Mouse (Mus musculus): ENCODE results near the gene Acacb. TPM values are rescaled to one million over a fixed set of nuclear protein-coding genes. Genes with fewer than 3 reads are reported as not detected.
A peak's percentile ranks its signal among the peaks of the same experiment; 100 is the strongest.

Acacb gene
- polyA plus RNA-seq, 1 experiment from 2014 or later = 3.2 TPM

GRCm38 (mm10) chr5:114116586-114116985 lies 29.7 kb upstream of the Acacb start:
- Histone ChIP-seq H3K27me3 (ENCODE audit: control insufficient read depth, insufficient read depth, low read length) (no peaks in the 10 kb centered on the region), H3K9me3 (replicated peaks; ENCODE audit: control insufficient read depth, low read length) (no peaks in the 10 kb centered on the region), H3K27ac (ENCODE audit: low read length) (no peak overlapping the region), H3K4me1 (ENCODE audit: control insufficient read depth, insufficient read depth, low read length) (no peaks in the 10 kb centered on the region), H3K4me2 (ENCODE audit: low read depth, low read length) (no peak overlapping the region), H3K36me3 (ENCODE audit: control insufficient read depth, insufficient read depth, low read length) (0 out of 2 replicates have a peak, but pooled peaks cover under 1% of the 10 kb centered on the region), H3K4me3 (replicated peaks; ENCODE audit: low read length) (no peak overlapping the region), H3K9ac (ENCODE audit: low read length) (no peak overlapping the region)
- no peak for ATAC-seq (ENCODE audit: insufficient read depth, low FRiP score)
- WGBS = 83% methylated on average over 7 of the region's 7 CpGs

- Histone ChIP-seq H3K4me1 (ENCODE audit: control insufficient read depth, insufficient read depth, low read length) (no peaks in the 10 kb centered on the region), H3K27ac (ENCODE audit: low read length) (no peak overlapping the region), H3K9ac (ENCODE audit: low read length) (no peak overlapping the region), H3K36me3 (ENCODE audit: control insufficient read depth, insufficient read depth, low read length) (peaks cover 4% of the 10 kb centered on the region; the same call in 1 of the 2 replicates), H3K9me3 (replicated peaks; ENCODE audit: control insufficient read depth, low read length) (no peaks in the 10 kb centered on the region), H3K4me3 (replicated peaks; ENCODE audit: low read length) (no peak overlapping the region), H3K27me3 (ENCODE audit: control insufficient read depth, insufficient read depth, low read length) (no peaks in the 10 kb centered on the region), H3K4me2 (ENCODE audit: low read depth, low read length) (no peak overlapping the region)
- no peak; the same call in 1 of the 2 replicates for ATAC-seq (ENCODE audit: insufficient read depth, low FRiP score)
- WGBS = 76% methylated on average over 4 of the region's 4 CpGs
Observed at GRCm38 (mm10) chr5:114119806-114120205, 26.5 kb upstream of the Acacb start.

GRCm38 (mm10) chr5:114126008-114126407 lies 20.3 kb upstream of the Acacb start:
- ATAC-seq (ENCODE audit: insufficient read depth, low FRiP score) = no peak
- Histone ChIP-seq H3K4me3 (replicated peaks; ENCODE audit: low read length) (no peak overlapping the region), H3K4me2 (ENCODE audit: low read depth, low read length) (no peak overlapping the region), H3K27ac (ENCODE audit: low read length) (no peak overlapping the region), H3K27me3 (ENCODE audit: control insufficient read depth, insufficient read depth, low read length) (no peaks in the 10 kb centered on the region), H3K4me1 (ENCODE audit: control insufficient read depth, insufficient read depth, low read length) (peaks cover 11% of the 10 kb centered on the region; the same call in 1 of the 2 replicates), H3K9ac (ENCODE audit: low read length) (no peak overlapping the region), H3K9me3 (replicated peaks; ENCODE audit: control insufficient read depth, low read length) (no peaks in the 10 kb centered on the region), H3K36me3 (ENCODE audit: control insufficient read depth, insufficient read depth, low read length) (peaks cover 4% of the 10 kb centered on the region; the same call in 1 of the 2 replicates)
- 92% methylated on average over 3 of the region's 3 CpGs for WGBS

GRCm38 (mm10) chr5:114126499-114127244 lies 19.7 kb upstream of the Acacb start:
- Histone ChIP-seq H3K4me1 (ENCODE audit: control insufficient read depth, insufficient read depth, low read length) (peaks cover 11% of the 10 kb centered on the region; the same call in 1 of the 2 replicates), H3K4me2 (ENCODE audit: low read depth, low read length) (peak overlapping the region; percentile 98; the same call in 1 of the 2 replicates), H3K27ac (ENCODE audit: low read length) (no peak overlapping the region), H3K27me3 (ENCODE audit: control insufficient read depth, insufficient read depth, low read length) (no peaks in the 10 kb centered on the region), H3K9ac (ENCODE audit: low read length) (no peak overlapping the region), H3K4me3 (replicated peaks; ENCODE audit: low read length) (peak overlapping the region; percentile 78; the same call in 1 of the 2 replicates), H3K9me3 (replicated peaks; ENCODE audit: control insufficient read depth, low read length) (no peaks in the 10 kb centered on the region), H3K36me3 (ENCODE audit: control insufficient read depth, insufficient read depth, low read length) (peaks cover 2% of the 10 kb centered on the region; the same call in 1 of the 2 replicates)
- 88% methylated on average over 7 of the region's 7 CpGs for WGBS
- ATAC-seq (ENCODE audit: insufficient read depth, low FRiP score) = no peak

GRCm38 (mm10) chr5:114127374-114128349 lies 18.7 kb upstream of the Acacb start, which contains the start of gene Alkbh2:
Gene Alkbh2 (minus strand): TSS chr5:114128218.
- H3K4me2 ChIP-seq (ENCODE audit: low read depth, low read length) = peak within 1 kb of the TSS; percentile 98
- H3K27ac ChIP-seq (ENCODE audit: low read length) = peak within 1 kb of the TSS; percentile 93
- peaks cover 18% of the 10 kb centered on the region for H3K4me1 ChIP-seq (ENCODE audit: control insufficient read depth, insufficient read depth, low read length)
- no peaks in the 10 kb centered on the region for H3K9me3 ChIP-seq (replicated peaks; ENCODE audit: control insufficient read depth, low read length)
- H3K36me3 ChIP-seq (ENCODE audit: control insufficient read depth, insufficient read depth, low read length) = no peaks in the 10 kb centered on the region; the same call in 1 of the 2 replicates
- H3K4me3 ChIP-seq (replicated peaks; ENCODE audit: low read length) = peak within 1 kb of the TSS; percentile 78
- no peaks in the 10 kb centered on the region for H3K27me3 ChIP-seq (ENCODE audit: control insufficient read depth, insufficient read depth, low read length)
- WGBS = 1% methylated on average over 69 of the region's 69 CpGs
- H3K9ac ChIP-seq (ENCODE audit: low read length) = peak within 1 kb of the TSS; percentile 83
- ATAC-seq (ENCODE audit: insufficient read depth, low FRiP score) = peak; percentile 30; the same call in 1 of the 2 replicates

GRCm38 (mm10) chr5:114129550-114130210 lies 16.7 kb upstream of the Acacb start:
- Histone ChIP-seq H3K4me3 (replicated peaks; ENCODE audit: low read length) (peak overlapping the region; percentile 63), H3K9me3 (replicated peaks; ENCODE audit: control insufficient read depth, low read length) (no peaks in the 10 kb centered on the region), H3K27ac (ENCODE audit: low read length) (no peak overlapping the region), H3K9ac (ENCODE audit: low read length) (peak overlapping the region; percentile 66; the same call in 1 of the 2 replicates), H3K36me3 (ENCODE audit: control insufficient read depth, insufficient read depth, low read length) (no peaks in the 10 kb centered on the region), H3K4me2 (ENCODE audit: low read depth, low read length) (peak overlapping the region; percentile 91), H3K4me1 (ENCODE audit: control insufficient read depth, insufficient read depth, low read length) (peaks cover 35% of the 10 kb centered on the region), H3K27me3 (ENCODE audit: control insufficient read depth, insufficient read depth, low read length) (no peaks in the 10 kb centered on the region)
- no peak for ATAC-seq (ENCODE audit: insufficient read depth, low FRiP score)
- WGBS = 75% methylated on average over 15 of the region's 15 CpGs

GRCm38 (mm10) chr5:114130211-114130605 lies 16.1 kb upstream of the Acacb start, which contains the start of gene Ung:
Gene Ung (plus strand): TSS chr5:114130386.
- ATAC-seq (ENCODE audit: insufficient read depth, low FRiP score) = peak; percentile 9; the same call in 1 of the 2 replicates
- WGBS = 1% methylated on average over 29 of the region's 29 CpGs

GRCm38 (mm10) chr5:114130698-114131520 lies 15.4 kb upstream of the Acacb start:
- Histone ChIP-seq H3K9me3 (replicated peaks; ENCODE audit: control insufficient read depth, low read length) (no peaks in the 10 kb centered on the region), H3K27ac (ENCODE audit: low read length) (peak overlapping the region; percentile 70), H3K27me3 (ENCODE audit: control insufficient read depth, insufficient read depth, low read length) (no peaks in the 10 kb centered on the region), H3K36me3 (ENCODE audit: control insufficient read depth, insufficient read depth, low read length) (no peaks in the 10 kb centered on the region), H3K4me1 (ENCODE audit: control insufficient read depth, insufficient read depth, low read length) (peaks cover 35% of the 10 kb centered on the region), H3K9ac (ENCODE audit: low read length) (peak overlapping the region; percentile 69), H3K4me3 (replicated peaks; ENCODE audit: low read length) (peak overlapping the region; percentile 63), H3K4me2 (ENCODE audit: low read depth, low read length) (peak overlapping the region; percentile 91)
- WGBS = under 1% methylated on average over 87 of the region's 87 CpGs
- ATAC-seq (ENCODE audit: insufficient read depth, low FRiP score) = peak; percentile 96

More at GRCm38 (mm10) chr5:114130211-114130605, 16.1 kb upstream of the Acacb start, which contains the start of gene Ung:
- peak within 1 kb of the TSS; percentile 70 for H3K27ac ChIP-seq (ENCODE audit: low read length)
- H3K4me1 ChIP-seq (ENCODE audit: control insufficient read depth, insufficient read depth, low read length) = peaks cover 35% of the 10 kb centered on the region
- peak within 1 kb of the TSS; percentile 63 for H3K4me3 ChIP-seq (replicated peaks; ENCODE audit: low read length)
- no peaks in the 10 kb centered on the region for H3K36me3 ChIP-seq (ENCODE audit: control insufficient read depth, insufficient read depth, low read length)
- H3K9ac ChIP-seq (ENCODE audit: low read length) = peak within 1 kb of the TSS; percentile 69
- peak within 1 kb of the TSS; percentile 91 for H3K4me2 ChIP-seq (ENCODE audit: low read depth, low read length)
- no peaks in the 10 kb centered on the region for H3K27me3 ChIP-seq (ENCODE audit: control insufficient read depth, insufficient read depth, low read length)
- H3K9me3 ChIP-seq (replicated peaks; ENCODE audit: control insufficient read depth, low read length) = no peaks in the 10 kb centered on the region
